Mouse (Mus musculus) 416B (cell line): ENCODE data around the gene Gabrr2.

Source experiments
- DNase-seq: peaks from one replicate; pipeline ENCODE4 v3.0.0; 2011; ENCODE audit warnings: low read depth

Gene Gabrr2

DNA sequence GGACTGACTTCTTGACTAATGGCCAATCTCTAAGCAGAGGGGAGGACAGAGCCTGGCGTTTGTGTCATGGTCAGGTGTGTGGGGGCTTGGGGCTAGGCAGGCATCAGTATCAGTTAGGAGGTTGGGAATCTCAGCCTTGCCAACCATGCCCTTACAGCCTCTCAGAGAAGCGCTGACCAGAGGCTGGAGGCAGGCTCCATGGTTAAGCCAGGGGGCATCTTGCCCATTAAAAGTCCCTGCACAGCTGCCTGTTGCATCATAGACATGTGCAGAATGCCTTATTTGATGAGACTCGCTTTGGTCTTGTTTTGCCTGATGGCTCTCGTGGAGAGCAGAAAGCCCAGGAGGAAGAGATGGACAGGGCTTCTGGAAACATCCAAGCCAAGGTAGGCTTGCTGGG, at the start of gene Gabrr2:
Gene Gabrr2 (plus strand): TSS at position 19 of the 400 bp plus-strand sequence.
- no peak for DNase-seq

GRCm38 (mm10) chr4:33018361-33018999, 44.3 kb upstream of the Gabrr2 start:
- peak; percentile 80 for DNase-seq

DNA sequence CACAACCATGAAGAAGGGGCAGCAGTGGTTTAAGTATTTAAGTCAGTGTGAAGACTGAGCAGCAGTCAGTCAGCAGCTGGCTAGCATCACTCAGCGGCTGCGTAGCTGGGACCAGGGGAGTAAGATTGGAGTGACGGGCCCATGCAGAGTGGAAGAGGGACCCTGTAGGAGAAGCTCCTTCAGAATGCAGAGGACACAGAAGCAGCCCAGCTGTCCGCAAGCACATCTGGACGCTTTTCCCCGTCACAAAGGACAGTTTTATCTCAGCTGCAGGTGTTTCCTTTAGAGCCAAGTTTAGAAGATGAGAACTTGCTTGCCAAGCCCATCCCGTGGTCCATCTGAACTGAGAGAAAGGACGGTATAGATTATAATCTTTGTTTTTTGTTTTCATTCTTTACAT, 38.4 kb upstream of the Gabrr2 start:
- DNase-seq = no peak

- DNase-seq = no peak
Measured at GRCm38 (mm10) chr4:33029104-33029503, 33.7 kb upstream of the Gabrr2 start.

- DNase-seq = peak; percentile 11
Measured at GRCm38 (mm10) chr4:33030264-33031194, 32.3 kb upstream of the Gabrr2 start.

DNA sequence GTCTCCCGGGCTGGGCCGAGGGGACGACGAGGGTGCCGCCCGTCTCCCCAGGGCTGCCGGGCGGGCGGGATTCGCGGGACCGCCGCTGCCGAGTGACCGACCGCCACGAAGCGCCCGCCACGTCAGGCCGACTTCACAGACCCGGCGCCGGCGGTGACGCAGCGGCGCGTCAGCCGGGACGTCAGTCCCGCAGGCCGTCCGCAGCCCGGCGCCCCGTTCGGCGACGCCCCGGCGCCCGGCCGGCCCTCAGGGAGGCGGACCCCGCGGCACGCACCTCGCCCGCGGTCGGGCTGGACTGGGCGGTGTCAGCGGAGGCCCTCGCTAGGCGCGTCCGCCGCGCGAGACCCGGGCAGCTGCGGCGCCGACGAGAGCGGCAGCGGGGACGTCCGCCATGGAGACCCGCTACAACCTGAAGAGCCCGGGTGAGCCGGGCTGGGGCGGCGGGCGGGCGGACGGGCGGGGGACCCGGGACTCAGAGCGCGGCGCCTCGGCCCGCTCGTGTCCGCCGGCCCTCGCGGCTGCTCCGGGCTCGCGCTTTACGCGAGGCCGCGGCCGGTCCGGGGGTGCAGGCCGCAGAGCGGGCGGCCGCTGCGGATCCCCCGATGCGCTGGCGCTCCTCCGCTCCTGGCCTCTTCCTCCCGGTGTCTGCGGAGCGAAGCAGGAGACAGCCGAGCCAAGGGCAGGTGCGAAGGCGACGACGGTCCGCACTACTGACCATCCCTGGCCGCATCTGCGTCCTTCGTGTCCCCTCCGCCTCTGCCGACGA, 31.4 kb upstream of the Gabrr2 start, which contains the start of gene Ube2j1:
Gene Ube2j1 (plus strand): TSS at position 222 of the 766 bp plus-strand sequence.
- DNase-seq = peak; percentile 66

GRCm38 (mm10) chr4:33032045-33032444, 30.8 kb upstream of the Gabrr2 start:
- no peak for DNase-seq

- DNase-seq = no peak
Measured at GRCm38 (mm10) chr4:33033515-33033914, 29.3 kb upstream of the Gabrr2 start.

DNA sequence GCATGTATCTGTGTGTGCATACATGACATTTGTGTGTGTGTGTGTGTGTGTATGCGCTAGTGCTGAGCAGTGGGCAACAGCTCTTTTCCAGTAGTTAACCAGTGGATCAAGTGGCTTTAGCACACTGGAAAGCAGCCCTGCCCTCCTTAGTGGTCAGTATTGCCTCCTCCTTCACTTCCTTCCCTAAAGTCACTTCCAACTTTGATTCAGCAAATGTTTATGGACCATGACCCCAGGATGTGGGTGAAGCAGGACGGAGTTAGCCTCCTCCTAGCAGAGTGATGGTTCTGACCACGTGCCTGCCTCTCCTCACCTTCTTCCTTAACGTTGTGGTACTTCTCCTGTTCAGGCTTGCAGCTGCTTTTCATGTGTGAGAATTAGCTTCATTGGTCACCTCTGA, 23.0 kb upstream of the Gabrr2 start:
- DNase-seq = peak; percentile 63

GRCm38 (mm10) chr4:33049601-33050000, 13.2 kb upstream of the Gabrr2 start:
- DNase-seq = no peak

DNA sequence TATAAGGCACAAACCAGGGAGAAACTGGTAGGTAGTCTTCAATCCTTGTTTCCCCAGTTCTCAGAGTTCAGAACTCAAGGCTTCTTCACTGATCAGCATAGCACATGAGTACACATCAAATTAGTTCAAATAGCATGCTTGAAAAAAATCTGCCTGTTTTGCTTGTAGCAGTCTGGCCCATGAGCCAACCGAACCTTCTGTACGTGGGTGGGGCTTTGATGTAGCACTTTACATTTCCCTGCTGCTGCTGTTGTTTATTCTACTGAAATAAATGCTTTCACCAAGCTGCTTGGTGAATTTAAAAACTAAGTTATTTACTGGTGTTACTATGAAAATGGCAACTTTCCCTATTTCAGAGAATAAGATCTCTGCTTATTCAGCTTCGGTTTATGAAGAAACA, 10.7 kb upstream of the Gabrr2 start:
- no peak for DNase-seq

DNA sequence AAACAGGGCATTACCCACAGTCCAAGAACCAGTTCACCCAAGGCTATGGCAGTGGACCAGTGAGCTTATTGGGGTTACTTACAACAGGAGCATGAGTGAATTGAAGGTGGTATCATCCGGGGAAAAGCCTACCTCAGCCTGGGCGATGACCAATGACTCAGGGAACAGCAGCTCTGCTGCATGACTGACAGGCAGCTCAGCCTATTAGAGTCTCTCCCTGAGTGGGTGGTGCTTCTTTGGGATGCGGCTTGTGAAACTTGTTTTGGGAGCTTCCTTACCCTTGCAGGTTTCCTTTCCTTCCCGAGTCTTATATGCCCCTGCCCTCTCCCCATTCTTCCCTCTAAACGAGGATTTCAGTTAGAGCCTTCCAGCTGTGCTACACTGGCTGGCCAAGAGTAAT, 10.1 kb upstream of the Gabrr2 start:
- no peak for DNase-seq

DNA sequence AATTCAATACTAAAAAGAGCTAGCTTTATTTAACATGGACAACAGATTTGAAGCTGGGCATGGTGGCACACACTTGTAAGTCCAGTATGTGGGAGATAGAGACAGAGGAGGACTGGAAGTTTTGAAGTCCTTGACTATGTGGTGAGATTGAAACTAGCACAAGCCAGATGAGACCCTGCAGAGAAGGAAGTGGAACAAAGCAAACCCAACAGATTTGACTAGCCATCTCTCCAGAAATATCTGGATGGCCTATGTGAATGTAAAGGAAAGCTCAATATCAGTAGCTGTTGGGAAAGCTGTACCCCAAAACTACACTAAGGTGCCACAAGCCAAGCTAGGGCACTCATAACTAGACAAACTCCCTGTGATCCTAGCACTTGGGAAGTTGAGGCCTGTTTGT, 8.4 kb upstream of the Gabrr2 start:
- DNase-seq = no peak

- DNase-seq = no peak
Measured at GRCm38 (mm10) chr4:33056317-33056716, 6.5 kb upstream of the Gabrr2 start.

GRCm38 (mm10) chr4:33057890-33058687, 4.7 kb upstream of the Gabrr2 start:
- no peak for DNase-seq

- no peak for DNase-seq
Measured at GRCm38 (mm10) chr4:33061158-33061557, 1.6 kb upstream of the Gabrr2 start.

DNA sequence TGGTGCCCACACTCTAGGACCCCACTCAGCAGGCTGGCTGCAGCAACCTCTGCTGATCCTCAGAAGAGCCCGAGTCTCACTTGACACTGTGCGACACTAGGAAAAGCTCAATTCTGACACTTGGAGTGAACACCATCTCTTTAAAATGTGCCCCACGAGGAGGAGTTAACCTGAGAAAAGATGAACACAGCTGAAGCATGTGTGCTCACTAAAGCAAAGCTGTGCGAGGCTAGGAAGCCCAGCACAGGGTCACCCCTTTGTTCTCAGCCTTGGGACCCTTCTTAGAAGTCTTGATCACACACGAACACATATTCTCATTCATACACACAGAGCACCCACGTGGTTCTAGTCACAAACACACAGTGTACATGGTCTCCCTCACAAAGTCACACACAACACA, 2.2 kb downstream of the Gabrr2 start:
- no peak for DNase-seq

DNA sequence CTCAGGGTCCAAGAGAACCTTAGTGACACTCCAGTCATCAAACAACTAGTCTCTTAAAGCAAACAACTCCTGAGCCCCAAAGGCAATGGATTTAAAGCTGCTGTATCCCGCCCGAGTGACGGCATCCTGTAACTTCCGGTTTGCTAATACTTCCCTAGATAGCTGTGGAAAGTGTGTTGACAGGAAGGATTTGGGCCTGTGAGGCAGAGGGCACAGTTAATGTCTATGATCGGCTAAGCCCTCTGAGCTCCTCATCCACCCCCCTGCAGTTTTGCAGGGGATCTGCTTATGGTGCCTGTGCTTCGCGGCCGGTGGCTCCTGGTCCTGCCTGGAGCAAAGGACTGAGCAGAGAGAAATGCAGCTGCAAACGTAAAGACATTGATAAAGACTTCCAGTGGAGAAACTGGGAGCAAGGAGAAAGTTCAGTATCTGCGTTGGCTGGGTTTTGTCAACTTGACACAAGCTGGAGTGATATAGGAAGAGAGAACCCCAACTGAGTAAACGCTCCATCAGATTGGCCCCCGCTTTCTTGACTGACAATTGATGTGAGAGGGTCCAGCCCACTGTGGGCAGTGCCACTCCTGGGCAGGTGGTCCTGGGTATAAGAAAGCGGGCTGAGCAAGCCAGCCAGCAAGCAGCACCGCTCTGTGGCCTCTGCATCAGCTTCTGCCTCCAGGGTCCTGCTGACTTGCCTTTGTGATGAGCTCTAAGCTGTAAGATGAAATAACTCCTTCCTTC, 3.6 kb downstream of the Gabrr2 start:
- no peak for DNase-seq

- DNase-seq = no peak
Measured at GRCm38 (mm10) chr4:33067331-33067730, 4.5 kb downstream of the Gabrr2 start.

- no peak for DNase-seq
Measured at GRCm38 (mm10) chr4:33067826-33068225, 5.0 kb downstream of the Gabrr2 start.

DNA sequence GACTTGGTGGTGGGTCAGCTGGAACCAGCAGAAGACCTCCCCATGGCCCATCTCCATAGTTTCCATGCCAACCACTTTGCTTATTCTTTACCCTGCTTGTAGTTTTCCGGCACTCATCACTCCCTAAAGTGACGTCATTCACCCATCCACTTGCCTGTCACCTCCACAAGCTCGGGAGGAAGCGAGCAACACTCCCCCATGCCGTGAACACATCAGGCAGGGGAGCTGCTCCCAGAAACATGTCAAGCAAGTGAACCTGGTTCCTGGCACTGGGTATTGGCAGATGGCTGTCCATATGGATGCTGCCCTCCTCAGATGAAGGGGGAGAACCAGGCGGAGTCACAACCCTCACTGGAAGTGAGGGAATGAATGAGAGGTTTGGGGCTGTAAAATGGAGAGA, 6.1 kb downstream of the Gabrr2 start:
- no peak for DNase-seq
